Mouse (Mus musculus) liver, embryonic 15.5 days (tissue): ENCODE data around the gene Zfp451. TPM values are rescaled to one million over a fixed set of nuclear protein-coding genes. Genes with fewer than 3 reads are reported as not detected.
"Not testable (repeated sequence)": the region's sequence is repeated elsewhere in the genome, so short reads cannot be mapped to it uniquely, and the experiment has no call there.

ENCODE experiments used
- ATAC-seq: fragments of 200-750 bp; cut with Nextera tagmentation; 2 replicates; pipeline ENCODE4 v1.8.0; 2017; ENCODE audit warnings: moderate number of reproducible peaks, mild to moderate bottlenecking, moderate library complexity; ENCODE audit not compliant: insufficient read depth
- H3K27ac ChIP-seq: fragments of 300-500 bp; sonication (generic); replicated peaks from 2 replicates; pipeline ENCODE4 v1.5.1; 2015; ENCODE audit warnings: mild to moderate bottlenecking, inconsistent platforms
- H3K27me3 ChIP-seq: fragments of 300-500 bp; sonication (generic); 2 replicates; pipeline ENCODE4 v1.6.1; 2015; ENCODE audit warnings: mild to moderate bottlenecking, inconsistent platforms
- H3K36me3 ChIP-seq: fragments of 300-500 bp; sonication (generic); replicated peaks from 2 replicates; pipeline ENCODE4 v1.6.1; 2015; ENCODE audit warnings: moderate library complexity, mild to moderate bottlenecking, inconsistent platforms
- H3K4me1 ChIP-seq: fragments of 300-500 bp; sonication (generic); replicated peaks from 2 replicates; pipeline ENCODE4 v1.6.1; 2015; ENCODE audit warnings: inconsistent platforms
- H3K4me2 ChIP-seq: fragments of 300-500 bp; sonication (generic); 2 replicates; pipeline ENCODE4 v1.6.1; 2015; ENCODE audit warnings: moderate library complexity, mild to moderate bottlenecking, inconsistent platforms
- H3K4me3 ChIP-seq: fragments of 300-500 bp; sonication (generic); replicated peaks from 2 replicates; pipeline ENCODE4 v1.5.1; 2015; ENCODE audit warnings: mild to moderate bottlenecking, inconsistent platforms
- H3K9ac ChIP-seq: fragments of 300-500 bp; sonication (generic); 2 replicates; pipeline ENCODE4 v1.6.1; 2015; ENCODE audit warnings: moderate library complexity, mild to moderate bottlenecking, inconsistent platforms
- H3K9me3 ChIP-seq: fragments of 300-500 bp; sonication (generic); replicated peaks from 2 replicates; pipeline ENCODE4 v1.6.1; 2016; ENCODE audit warnings: inconsistent platforms
- WGBS: fragments of 180-500 bp; shearing (Covaris S2); methylation state at CpG from one replicate; pipeline ENCODE4 v1.1.7; 2015; ENCODE audit warnings: mixed read lengths; ENCODE audit not compliant: insufficient replicate concordance; 5-methylcytosine and 5-hydroxymethylcytosine counted together
- polyA plus RNA-seq: library from polyadenylated mRNA; unstranded; fragments of >200 nt; fragmentation: Nextera tagmentation; extraction: Ambion mirVana; gene quantifications from 2 replicates; pipeline ENCODE4 v1.2.1, GENCODE M21; 2015

Gene Zfp451
- polyA plus RNA-seq, 1 experiment from 2014 or later, result 5.6 TPM

DNA sequence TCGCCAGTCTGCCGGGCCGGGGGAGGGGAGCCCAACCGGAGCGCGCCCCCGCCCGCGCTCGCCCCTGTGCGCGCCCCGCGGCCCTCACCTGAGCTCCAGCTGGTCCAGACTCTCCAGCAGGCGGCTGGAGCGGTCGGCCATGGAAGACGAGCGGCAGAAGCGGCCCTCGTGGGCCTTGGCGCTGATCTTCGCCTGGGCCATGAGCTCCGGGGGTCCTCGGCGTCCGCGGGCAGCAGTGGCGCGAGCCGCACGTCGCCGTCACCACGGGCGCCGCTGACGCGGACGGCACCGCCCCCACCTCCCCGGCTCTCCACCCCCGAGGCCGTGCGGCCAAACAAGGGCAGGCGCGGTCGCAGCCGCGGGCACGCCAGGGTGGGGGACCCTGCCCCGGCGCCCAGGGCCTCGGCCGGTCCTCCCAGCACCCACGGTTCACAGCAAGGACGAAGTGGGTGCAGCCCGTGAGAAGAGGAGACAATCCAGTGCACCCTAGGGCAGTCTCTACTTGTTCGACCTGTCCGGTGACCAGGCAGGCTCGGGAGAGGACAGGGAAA lies 56.8 kb downstream of the Zfp451 start, which contains the start of gene Bag2:
Bag2 (minus strand) TSS at position 305 of the 551 bp plus-strand sequence.
- Histone ChIP-seq H3K36me3 (peaks cover 14% of the 10 kb centered on the region; the same call in 1 of the 2 replicates), H3K4me2 (peak within 1 kb of the TSS; percentile 99), H3K9ac (peak within 1 kb of the TSS; percentile 91), H3K4me1 (peaks cover 62% of the 10 kb centered on the region), H3K27me3 (no peaks in the 10 kb centered on the region), H3K27ac (peak within 1 kb of the TSS; percentile 84), H3K4me3 (peak within 1 kb of the TSS; percentile 93), H3K9me3 (no peaks in the 10 kb centered on the region)
- under 1% methylated on average over 61 of the region's 61 CpGs for WGBS
- peak; percentile 64 for ATAC-seq

DNA sequence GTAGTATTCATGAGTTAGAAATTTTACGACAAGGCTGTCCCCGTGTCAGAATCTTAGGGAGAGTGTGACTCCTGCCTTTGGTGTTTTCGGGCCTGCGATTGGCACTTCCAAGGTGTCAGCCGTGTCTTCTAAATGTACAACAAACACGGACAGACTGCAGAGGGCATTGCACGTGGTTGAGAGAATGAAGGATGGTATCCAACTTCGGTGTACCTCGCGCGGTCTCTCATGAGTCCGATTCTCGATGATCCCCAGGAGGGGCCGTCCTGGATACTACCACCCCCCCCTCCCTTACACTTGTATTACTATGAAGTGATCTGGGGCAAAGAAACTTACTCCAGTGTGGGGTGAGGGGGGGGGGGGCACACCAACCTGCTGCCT lies 57.4 kb downstream of the Zfp451 start:
- Histone ChIP-seq H3K9ac (peak overlapping the region; percentile 91), H3K9me3 (no peaks in the 10 kb centered on the region), H3K27me3 (no peaks in the 10 kb centered on the region), H3K4me3 (peak overlapping the region; percentile 93), H3K4me1 (peaks cover 62% of the 10 kb centered on the region), H3K4me2 (peak overlapping the region; percentile 99), H3K36me3 (peaks cover 18% of the 10 kb centered on the region; the same call in 1 of the 2 replicates), H3K27ac (peak overlapping the region; percentile 84)
- no peak for ATAC-seq
- under 1% methylated on average over 14 of the region's 14 CpGs for WGBS

DNA sequence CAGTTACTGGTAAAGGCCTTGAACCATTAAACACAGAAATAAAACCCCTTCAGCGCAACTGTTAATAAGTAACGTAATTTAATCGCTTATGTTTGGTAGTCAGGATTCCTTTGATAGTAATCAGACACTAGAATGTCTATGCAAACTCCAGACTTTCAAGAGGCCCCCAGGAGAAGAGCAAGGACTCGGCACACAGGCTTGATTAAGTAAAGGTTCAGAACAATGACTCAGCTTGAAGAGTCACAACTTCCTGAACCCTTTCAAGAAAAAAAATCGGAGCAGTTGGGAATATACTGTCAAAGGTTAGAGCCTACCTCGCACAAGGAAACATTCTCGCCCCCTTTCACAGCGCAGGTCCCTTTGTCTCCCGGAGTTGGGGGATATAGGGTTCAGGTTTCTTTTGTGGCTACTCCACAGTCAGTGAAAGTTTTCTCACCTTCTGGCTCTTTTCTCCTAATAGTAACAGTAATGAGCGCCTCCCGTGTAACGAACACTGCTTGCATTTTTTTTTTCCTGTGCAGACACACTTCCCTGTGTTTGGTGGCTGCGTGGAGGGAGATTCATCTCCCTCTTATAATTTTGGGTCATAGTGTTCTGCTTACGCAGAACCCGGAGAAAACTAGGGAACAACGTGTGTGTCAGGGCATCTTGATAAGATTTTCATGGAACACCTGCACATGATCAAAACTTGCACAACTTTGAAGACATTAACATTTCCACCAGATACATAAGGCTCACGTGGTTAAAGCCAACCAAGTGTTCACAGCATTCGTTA lies 58.0 kb downstream of the Zfp451 start:
- Histone ChIP-seq H3K4me2 (peak overlapping the region; percentile 99), H3K4me1 (peaks cover 62% of the 10 kb centered on the region), H3K4me3 (peak overlapping the region; percentile 93), H3K27ac (peak overlapping the region; percentile 84), H3K36me3 (peaks cover 18% of the 10 kb centered on the region; the same call in 1 of the 2 replicates), H3K9ac (peak overlapping the region; percentile 91), H3K9me3 (no peaks in the 10 kb centered on the region), H3K27me3 (no peaks in the 10 kb centered on the region)
- ATAC-seq, result no peak
- 9% methylated on average over 18 of the region's 18 CpGs for WGBS

DNA sequence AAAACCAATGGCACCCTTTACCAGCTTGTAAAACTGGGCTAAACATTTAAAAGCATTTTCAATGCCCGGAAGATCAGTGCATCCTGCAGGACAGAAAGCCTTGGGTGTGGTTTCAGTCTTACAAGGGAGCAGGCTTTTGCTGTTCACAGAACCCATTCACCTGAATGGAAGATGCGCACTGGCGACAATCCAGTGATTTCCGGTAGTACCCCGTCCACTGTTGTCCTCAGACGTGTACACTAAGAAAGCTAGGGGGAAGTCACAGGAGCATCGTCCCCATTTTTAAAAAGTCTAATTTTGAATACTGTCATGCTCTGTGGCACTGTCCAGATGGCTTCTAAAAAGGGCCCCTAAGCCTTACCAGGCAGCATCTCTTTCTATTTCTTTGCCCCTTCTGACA lies 58.6 kb downstream of the Zfp451 start:
- peak overlapping the region; percentile 91 for H3K9ac ChIP-seq
- peak; percentile 64 for ATAC-seq
- peaks cover 62% of the 10 kb centered on the region for H3K4me1 ChIP-seq
- H3K27me3 ChIP-seq, result no peaks in the 10 kb centered on the region
- peak overlapping the region; percentile 99 for H3K4me2 ChIP-seq
- peak overlapping the region; percentile 93 for H3K4me3 ChIP-seq
- WGBS, result 49% methylated on average over 7 of the region's 7 CpGs
- peaks cover 18% of the 10 kb centered on the region; the same call in 1 of the 2 replicates for H3K36me3 ChIP-seq
- peak overlapping the region; percentile 84 for H3K27ac ChIP-seq
- no peaks in the 10 kb centered on the region for H3K9me3 ChIP-seq

DNA sequence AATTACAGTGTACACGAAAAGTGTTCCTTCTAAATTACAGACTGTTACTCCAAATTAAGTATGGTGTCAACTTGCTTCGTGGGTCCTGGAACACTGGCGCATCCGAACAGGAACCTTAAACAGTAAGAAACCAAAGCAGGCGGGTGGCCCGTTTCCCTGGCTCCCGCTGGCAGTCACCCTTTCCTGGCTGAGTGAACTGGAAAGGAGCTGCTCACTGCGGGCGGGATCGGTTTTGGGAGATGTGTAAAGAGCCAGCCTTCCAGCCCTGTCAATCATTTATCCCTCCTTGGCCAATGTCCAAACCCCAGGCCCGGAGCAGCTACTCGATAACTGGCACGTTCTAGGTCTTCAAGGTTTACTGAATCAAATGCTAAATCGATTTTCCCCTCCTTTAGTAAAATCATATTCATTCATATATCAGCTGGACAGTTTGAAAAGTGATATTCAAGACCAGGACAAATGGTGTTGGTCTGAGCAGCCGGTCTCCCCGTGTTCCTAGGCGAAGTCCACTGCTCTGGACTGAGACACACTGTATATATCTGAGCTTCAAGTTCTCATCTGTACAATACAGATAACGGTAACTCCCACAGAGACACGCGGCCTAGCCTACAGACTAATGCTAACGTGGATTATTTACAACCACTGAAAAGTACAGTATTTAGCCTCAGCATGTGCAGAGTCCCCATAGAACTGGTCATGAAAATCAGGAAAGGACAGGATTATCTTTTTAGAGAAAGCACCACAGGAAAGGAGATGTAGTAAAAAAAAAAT lies 59.2 kb downstream of the Zfp451 start:
- Histone ChIP-seq H3K36me3 (peaks cover 19% of the 10 kb centered on the region; the same call in 1 of the 2 replicates), H3K4me3 (peak overlapping the region; percentile 93), H3K4me2 (peak overlapping the region; percentile 99), H3K27ac (peak overlapping the region; percentile 84), H3K9ac (peak overlapping the region; percentile 37), H3K9me3 (no peaks in the 10 kb centered on the region), H3K27me3 (no peaks in the 10 kb centered on the region), H3K4me1 (peaks cover 62% of the 10 kb centered on the region)
- ATAC-seq, result peak; percentile 93
- 43% methylated on average over 21 of the region's 21 CpGs for WGBS

DNA sequence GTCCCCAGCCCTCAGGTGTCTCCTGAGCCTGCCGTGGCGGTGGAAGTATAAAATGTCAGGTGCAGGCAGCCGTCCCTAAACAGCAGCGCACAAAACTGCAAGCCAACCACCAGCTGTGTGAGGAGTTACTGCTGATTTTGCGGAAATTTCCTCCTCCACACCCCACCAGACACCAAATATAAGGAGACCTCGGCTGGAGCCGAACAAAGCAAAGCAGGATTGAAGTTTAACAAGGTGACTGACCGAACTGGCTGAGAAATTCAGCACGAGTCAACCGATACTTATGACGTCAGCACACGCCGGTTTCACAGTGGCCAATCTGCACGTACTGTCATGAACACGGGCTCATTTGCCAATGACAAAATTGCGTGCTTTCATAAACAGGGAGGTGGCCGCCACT lies 60.3 kb downstream of the Zfp451 start:
- H3K27ac ChIP-seq, result peak overlapping the region; percentile 84
- H3K4me1 ChIP-seq, result peaks cover 59% of the 10 kb centered on the region
- no peak overlapping the region for H3K9ac ChIP-seq
- no peak overlapping the region for H3K4me3 ChIP-seq
- ATAC-seq, result no peak
- no peaks in the 10 kb centered on the region for H3K9me3 ChIP-seq
- peaks cover 22% of the 10 kb centered on the region for H3K36me3 ChIP-seq
- peak overlapping the region; percentile 99; the same call in 1 of the 2 replicates for H3K4me2 ChIP-seq
- H3K27me3 ChIP-seq, result no peaks in the 10 kb centered on the region
- 80% methylated on average over 17 of the region's 17 CpGs for WGBS

DNA sequence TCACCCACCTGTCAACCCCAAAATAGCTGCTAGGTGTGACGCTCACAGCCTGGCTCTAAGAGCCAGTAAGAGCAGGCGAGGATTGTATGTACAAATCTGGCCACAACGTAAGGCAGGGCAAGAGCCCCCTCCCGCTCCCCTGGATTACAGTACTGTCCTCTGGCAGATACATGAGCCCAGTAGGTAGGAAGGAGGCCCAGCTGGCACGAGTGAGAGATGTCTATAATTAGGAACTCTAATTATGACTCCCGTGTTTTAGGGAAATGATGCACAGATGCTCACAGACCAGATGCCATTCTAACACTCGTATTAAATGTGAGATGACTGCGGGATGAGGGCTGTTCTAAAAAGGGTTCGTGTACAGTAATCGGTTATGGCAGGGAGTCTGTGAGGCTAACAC lies 63.1 kb downstream of the Zfp451 start:
- Histone ChIP-seq H3K4me3 (no peak overlapping the region), H3K9ac (no peak overlapping the region), H3K27ac (no peak overlapping the region), H3K4me1 (peaks cover 33% of the 10 kb centered on the region), H3K36me3 (peaks cover 49% of the 10 kb centered on the region), H3K9me3 (no peaks in the 10 kb centered on the region), H3K4me2 (no peak overlapping the region), H3K27me3 (no peaks in the 10 kb centered on the region)
- ATAC-seq, result no peak
- WGBS, result 85% methylated on average over 10 of the region's 10 CpGs

DNA sequence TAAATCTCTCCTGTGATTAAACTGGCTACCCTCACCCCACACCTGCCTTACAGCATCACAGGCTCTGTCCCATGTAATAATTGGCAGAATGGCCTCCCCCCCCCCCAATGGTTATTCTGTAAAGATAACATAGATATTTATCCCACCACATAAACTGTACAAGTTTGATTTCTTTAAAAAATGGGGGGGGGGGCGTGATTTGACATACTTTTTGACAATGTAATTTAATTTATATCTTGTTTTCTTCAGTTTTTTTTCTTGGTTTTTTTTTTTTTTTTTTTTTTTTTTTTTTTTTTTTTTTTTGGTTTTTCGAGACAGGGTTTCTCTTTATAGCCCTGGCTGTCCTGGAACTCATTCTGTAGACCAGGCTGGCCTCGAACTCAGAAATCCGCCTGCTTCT lies 64.7 kb downstream of the Zfp451 start:
- WGBS, result 69% methylated on average over 4 of the region's 4 CpGs
- not testable (repeated sequence) for H3K27me3 ChIP-seq, H3K4me2 ChIP-seq, H3K4me3 ChIP-seq, H3K9me3 ChIP-seq, H3K9ac ChIP-seq, ATAC-seq, H3K27ac ChIP-seq
- Histone ChIP-seq H3K4me1 (peaks cover 17% of the 10 kb centered on the region), H3K36me3 (peaks cover 62% of the 10 kb centered on the region)

DNA sequence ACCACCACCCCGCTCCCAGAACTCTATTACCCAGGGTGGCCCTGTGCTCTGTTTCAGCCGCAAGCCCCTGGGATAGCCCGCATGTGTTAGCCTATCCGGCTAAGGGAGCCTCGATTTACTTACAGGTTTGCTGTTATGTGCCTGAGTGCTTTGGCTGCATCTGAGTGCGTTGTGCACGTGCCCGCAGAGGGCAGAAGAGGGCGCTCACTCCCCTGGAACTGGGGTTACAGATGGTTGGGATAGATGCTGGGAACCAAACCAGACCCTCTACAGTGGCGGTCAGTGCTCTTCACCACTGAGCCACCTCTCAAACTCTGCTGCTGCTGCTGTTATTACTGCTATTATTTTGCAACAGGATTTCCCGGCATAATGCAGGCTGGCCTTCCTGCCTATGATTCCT lies 65.3 kb downstream of the Zfp451 start:
- H3K27ac ChIP-seq, result no peak overlapping the region
- WGBS, result 94% methylated on average over 11 of the region's 11 CpGs
- no peaks in the 10 kb centered on the region for H3K27me3 ChIP-seq
- H3K4me2 ChIP-seq, result no peak overlapping the region
- peaks cover 67% of the 10 kb centered on the region for H3K36me3 ChIP-seq
- peaks cover 11% of the 10 kb centered on the region for H3K4me1 ChIP-seq
- ATAC-seq, result no peak
- H3K4me3 ChIP-seq, result no peak overlapping the region
- no peak overlapping the region for H3K9ac ChIP-seq
- H3K9me3 ChIP-seq, result no peaks in the 10 kb centered on the region

DNA sequence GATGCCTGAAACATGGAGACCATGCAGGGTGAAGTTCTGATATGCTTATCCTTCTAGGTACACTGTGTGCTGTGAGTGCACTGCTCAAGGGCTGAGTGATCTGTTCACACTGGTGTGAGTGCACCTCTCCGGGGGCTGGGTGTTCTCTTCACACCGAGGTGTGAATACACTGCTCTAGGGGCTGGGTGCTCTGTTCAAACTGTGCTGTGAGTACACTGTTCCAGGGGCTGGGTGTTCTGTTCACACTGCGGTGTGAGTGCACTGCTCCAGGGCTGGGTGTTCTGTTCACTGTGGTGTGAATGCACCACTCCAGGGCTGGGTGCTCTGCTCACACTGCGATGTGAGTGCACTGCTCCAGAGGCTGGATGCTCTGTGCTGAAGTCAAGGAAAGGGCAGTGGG lies 68.5 kb downstream of the Zfp451 start:
- Histone ChIP-seq H3K27ac (no peak overlapping the region), H3K27me3 (no peaks in the 10 kb centered on the region), H3K4me2 (no peak overlapping the region), H3K9ac (no peak overlapping the region), H3K9me3 (no peaks in the 10 kb centered on the region), H3K4me3 (no peak overlapping the region), H3K36me3 (peaks cover 54% of the 10 kb centered on the region), H3K4me1 (no peaks in the 10 kb centered on the region)
- 85% methylated on average over 4 of the region's 4 CpGs for WGBS
- ATAC-seq, result no peak

DNA sequence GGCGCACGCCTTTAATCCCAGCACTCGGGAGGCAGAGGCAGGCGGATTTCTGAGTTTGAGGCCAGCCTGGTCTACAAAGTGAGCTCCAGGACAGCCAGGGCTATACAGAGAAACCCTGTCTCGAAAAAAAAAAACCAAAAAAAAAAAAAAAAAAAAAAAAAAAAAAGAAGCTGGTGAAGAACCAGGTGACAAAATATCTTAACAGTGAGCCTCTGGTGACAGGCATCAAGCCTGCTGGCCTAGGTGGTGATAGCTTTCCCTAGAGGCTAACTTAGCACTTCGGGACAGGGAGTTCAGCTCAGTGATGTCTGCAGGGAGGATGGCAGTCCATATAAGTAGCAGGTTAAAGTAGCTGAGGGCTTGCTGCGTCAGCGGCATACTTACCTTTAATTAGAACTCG lies 69.6 kb downstream of the Zfp451 start:
- 82% methylated on average over 9 of the region's 9 CpGs for WGBS
- H3K9me3 ChIP-seq, H3K4me2 ChIP-seq, H3K27ac ChIP-seq, H3K4me1 ChIP-seq, H3K27me3 ChIP-seq, ATAC-seq, H3K4me3 ChIP-seq, H3K9ac ChIP-seq: not testable (repeated sequence)
- H3K36me3 ChIP-seq, result peaks cover 50% of the 10 kb centered on the region
